Mouse (Mus musculus) liver, embryonic 14.5 days (tissue): Measurements from ENCODE around the gene Phex. TPM values are rescaled to one million over a fixed set of nuclear protein-coding genes. Genes with fewer than 3 reads are reported as not detected.

Experiments used
- ATAC-seq: fragments of 200-750 bp; cut with Nextera tagmentation; 2 replicates; pipeline ENCODE4 v1.8.0; 2017; ENCODE audit warnings: moderate number of reproducible peaks, mild to moderate bottlenecking, moderate library complexity; ENCODE audit not compliant: insufficient read depth
- DNase-seq, 3 experiments: peaks; one replicate each; pipeline ENCODE4 v3.0.0-alpha.2; 2012 to 2013; ENCODE audit warnings: low read depth in 3 of 3, low spot score in 3 of 3
- H3K27ac ChIP-seq: fragments of 300-500 bp; sonication (generic); 2 replicates; pipeline ENCODE4 v1.5.1; 2014; ENCODE audit warnings: moderate library complexity, mild to moderate bottlenecking, control low read depth, inconsistent platforms
- H3K27me3 ChIP-seq: fragments of 300-500 bp; sonication (generic); 2 replicates; pipeline ENCODE4 v1.6.1; 2014; ENCODE audit warnings: mild to moderate bottlenecking, low read length, moderate library complexity; ENCODE audit not compliant: control insufficient read depth, insufficient read depth
- H3K36me3 ChIP-seq: fragments of 300-500 bp; sonication (generic); replicated peaks from 2 replicates; pipeline ENCODE4 v1.6.1; 2014; ENCODE audit warnings: low read depth; ENCODE audit not compliant: control insufficient read depth, insufficient read depth
- H3K4me1 ChIP-seq, 2 experiments: fragments of 200-500 bp in 1 of 2; fragments of 300-500 bp in 1 of 2; sonication (generic) in 1 of 2; replicated peaks; 2 replicates each; pipeline ENCODE4 v1.6.1; 2012 to 2014; ENCODE audit warnings: antibody characterized with exemption in 1 of 2, inconsistent platforms in 1 of 2, low read length in 1 of 2; ENCODE audit not compliant: control insufficient read depth in 2 of 2, insufficient read depth in 2 of 2
- H3K4me2 ChIP-seq: fragments of 300-500 bp; sonication (generic); 2 replicates; pipeline ENCODE4 v1.6.1; 2014; ENCODE audit warnings: low read depth, mild to moderate bottlenecking, control low read depth, moderate library complexity
- H3K4me3 ChIP-seq, 2 experiments: fragments of 200-500 bp in 1 of 2; fragments of 300-500 bp in 1 of 2; sonication (generic) in 1 of 2; 2 replicates each; pipeline ENCODE4 v1.5.1; 2012 to 2014; ENCODE audit warnings: low read depth in 2 of 2, low read length in 2 of 2, mild to moderate bottlenecking in 2 of 2, control low read depth in 1 of 2, inconsistent platforms in 1 of 2, moderate library complexity in 1 of 2; ENCODE audit not compliant: insufficient read depth in 1 of 2
- H3K9ac ChIP-seq: fragments of 300-500 bp; sonication (generic); replicated peaks from 2 replicates; pipeline ENCODE4 v1.6.1; 2014; ENCODE audit warnings: mild to moderate bottlenecking, control low read depth, moderate library complexity
- H3K9me3 ChIP-seq: fragments of 300-500 bp; sonication (generic); 2 replicates; pipeline ENCODE4 v1.6.1; 2016; ENCODE audit warnings: low read length, mixed read lengths; ENCODE audit not compliant: control insufficient read depth
- CTCF ChIP-seq: IDR thresholded peaks from 2 replicates; pipeline ENCODE4 v1.5.1; 2016; ENCODE audit warnings: antibody characterized with exemption, low read depth, control low read depth
- EP300 ChIP-seq: IDR thresholded peaks from 2 replicates; pipeline ENCODE4 v1.6.1; 2016; ENCODE audit warnings: antibody characterized with exemption, low read depth
- WGBS: fragments of 180-500 bp; shearing (Covaris S2); extraction: QIAGEN DNeasy Blood & Tissue Kit; methylation state at CpG from one replicate; pipeline ENCODE4 v1.1.7; 2014; ENCODE audit not compliant: insufficient replicate concordance; 5-methylcytosine and 5-hydroxymethylcytosine counted together
- polyA plus RNA-seq, 2 experiments: library from polyadenylated mRNA; depleted of rRNA in 1 of 2; stranded (reverse) in 1 of 2; unstranded in 1 of 2; fragments of >200 nt; fragmentation: Nextera tagmentation in 1 of 2; extraction: Ambion mirVana in 1 of 2; gene quantifications; 2 replicates each; pipeline versions ENCODE4 v1.2.1 to v1.2.3; 2012 to 2014

The Phex gene
- polyA plus RNA-seq, 2 experiments: 0.01 TPM; not detected in 1

DNA sequence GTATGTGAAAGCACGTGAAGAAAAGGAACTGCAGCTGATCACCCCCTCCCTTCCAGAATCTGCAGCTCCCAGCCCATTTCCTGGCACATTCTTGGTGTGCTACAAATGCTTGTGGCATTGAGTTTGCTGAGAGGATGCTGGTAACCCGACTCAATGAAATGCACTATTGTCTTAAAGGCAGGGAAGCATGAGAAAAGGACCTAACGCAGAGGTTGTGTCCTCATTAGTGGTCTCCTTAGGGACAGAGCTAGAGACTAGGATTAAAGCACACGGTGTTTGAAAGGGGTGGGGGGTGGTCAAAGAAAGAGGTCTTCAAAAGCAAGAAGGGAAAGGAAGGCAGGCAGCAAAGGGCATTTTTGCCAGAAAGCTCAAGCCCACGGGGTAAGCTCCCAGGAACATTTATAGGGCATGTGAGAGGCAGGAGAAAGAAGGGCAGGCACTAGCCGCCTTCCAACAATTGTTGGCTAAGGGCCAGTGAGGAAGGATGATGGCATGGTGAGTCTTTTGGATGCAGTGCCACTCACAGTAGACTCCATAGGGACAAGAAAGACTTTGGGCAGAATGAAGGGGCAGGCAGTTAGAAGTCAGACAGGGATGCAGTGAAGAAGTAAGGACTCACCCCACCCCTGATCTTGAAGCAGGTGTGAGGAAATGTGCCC, 109.8 kb downstream of the Phex start:
- H3K4me1 ChIP-seq: no peaks in the 10 kb centered on the region
- no peak overlapping the region for H3K27ac ChIP-seq
- TF ChIP-seq EP300 (no peak), CTCF (no peak)
- no peak overlapping the region for H3K9ac ChIP-seq
- H3K27me3 ChIP-seq: no peaks in the 10 kb centered on the region
- H3K9me3 ChIP-seq: no peaks in the 10 kb centered on the region
- no peak overlapping the region for H3K4me2 ChIP-seq
- DNase-seq (no peak), ATAC-seq (no peak)
- H3K4me3 ChIP-seq: no peak overlapping the region
- 18% methylated on average over 6 of the region's 6 CpGs for WGBS
- H3K36me3 ChIP-seq: no peaks in the 10 kb centered on the region

DNA sequence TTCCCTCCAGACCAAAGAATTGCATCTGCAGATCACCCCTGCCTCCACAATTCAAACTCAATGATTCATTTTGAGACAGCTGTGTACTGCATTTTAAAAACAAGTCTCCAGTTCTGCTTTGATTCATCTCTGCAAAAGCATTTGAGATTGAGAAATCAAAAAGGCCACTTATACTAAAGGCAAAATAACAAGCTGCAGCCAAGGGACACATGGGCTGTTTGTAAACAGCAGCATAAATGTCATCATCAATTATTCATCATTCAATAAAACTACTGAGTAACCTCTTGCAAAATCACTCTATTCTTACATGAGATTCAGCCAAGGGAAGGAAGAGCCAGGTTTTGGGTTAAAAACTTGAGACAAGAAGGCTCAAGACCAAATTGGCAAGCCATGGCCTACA, 122.7 kb downstream of the Phex start:
- ATAC-seq (no peak), DNase-seq (no peak)
- no peak overlapping the region for H3K4me3 ChIP-seq
- TF ChIP-seq CTCF (no peak), EP300 (no peak)
- H3K4me1 ChIP-seq: no peaks in the 10 kb centered on the region
- no peak overlapping the region for H3K4me2 ChIP-seq
- no peak overlapping the region for H3K9ac ChIP-seq
- H3K9me3 ChIP-seq: no peaks in the 10 kb centered on the region
- H3K27ac ChIP-seq: no peak overlapping the region
- no peaks in the 10 kb centered on the region for H3K36me3 ChIP-seq
- H3K27me3 ChIP-seq: no peaks in the 10 kb centered on the region

DNA sequence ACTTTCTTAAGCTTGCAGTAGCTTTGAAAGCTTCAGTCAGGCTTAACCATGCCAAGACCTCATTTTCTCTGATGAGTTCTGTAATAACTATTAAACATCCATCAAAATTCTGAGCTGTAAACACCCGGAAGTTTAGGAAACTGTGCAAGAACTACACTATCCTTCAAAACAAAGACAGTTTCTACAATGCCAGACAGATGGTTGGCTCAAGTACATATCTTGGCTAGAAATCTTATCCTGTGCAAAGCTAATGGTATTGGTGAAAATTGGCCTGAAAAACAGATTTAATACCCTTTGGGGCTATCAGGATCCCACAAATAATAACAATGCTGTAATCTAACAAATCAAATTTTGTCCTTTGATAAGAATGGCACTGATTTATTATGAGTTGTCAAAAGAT, 138.5 kb downstream of the Phex start:
- no peak overlapping the region for H3K4me3 ChIP-seq
- no peak overlapping the region for H3K4me2 ChIP-seq
- H3K9me3 ChIP-seq: no peaks in the 10 kb centered on the region
- no peaks in the 10 kb centered on the region for H3K4me1 ChIP-seq
- no peaks in the 10 kb centered on the region for H3K36me3 ChIP-seq
- no peak overlapping the region for H3K9ac ChIP-seq
- TF ChIP-seq EP300 (no peak), CTCF (no peak)
- H3K27me3 ChIP-seq: no peaks in the 10 kb centered on the region
- ATAC-seq (no peak), DNase-seq (no peak)
- no peak overlapping the region for H3K27ac ChIP-seq
- 56% methylated on average over 1 of the region's 1 CpGs for WGBS

DNA sequence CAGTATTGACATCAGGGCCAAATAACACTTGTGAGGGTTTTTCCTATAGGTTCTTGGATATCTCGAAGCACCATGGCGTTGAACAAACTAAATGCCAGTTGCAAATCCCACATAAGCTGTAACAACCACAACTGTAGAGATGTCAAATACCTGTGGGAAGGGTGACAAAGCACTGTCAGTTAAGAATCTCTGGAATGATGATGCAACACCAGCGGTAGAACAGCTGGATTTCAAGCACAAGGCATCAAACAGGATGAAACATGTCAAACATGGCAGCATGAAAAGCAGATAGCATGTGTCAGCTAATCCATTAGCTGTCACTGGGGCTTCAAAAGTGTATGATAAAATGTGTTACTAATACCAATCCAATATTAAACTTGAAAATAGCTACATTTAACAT, 141.8 kb downstream of the Phex start:
- H3K4me3 ChIP-seq: no peak overlapping the region
- no peak overlapping the region for H3K9ac ChIP-seq
- WGBS: 55% methylated on average over 3 of the region's 3 CpGs
- ATAC-seq (no peak), DNase-seq (no peak)
- H3K27ac ChIP-seq: no peak overlapping the region
- H3K36me3 ChIP-seq: no peaks in the 10 kb centered on the region
- no peaks in the 10 kb centered on the region for H3K27me3 ChIP-seq
- H3K4me1 ChIP-seq: no peaks in the 10 kb centered on the region
- H3K9me3 ChIP-seq: no peaks in the 10 kb centered on the region
- no peak overlapping the region for H3K4me2 ChIP-seq
- no peak for TF ChIP-seq EP300

GRCm38 (mm10) chrX:157271609-157272008, 143.5 kb downstream of the Phex start:
- H3K9me3 ChIP-seq: no peaks in the 10 kb centered on the region
- no peaks in the 10 kb centered on the region for H3K27me3 ChIP-seq
- DNase-seq (no peak), ATAC-seq (no peak)
- no peak overlapping the region for H3K4me2 ChIP-seq
- no peak overlapping the region for H3K4me3 ChIP-seq
- no peak overlapping the region for H3K9ac ChIP-seq
- H3K36me3 ChIP-seq: no peaks in the 10 kb centered on the region
- no peak overlapping the region for H3K27ac ChIP-seq
- TF ChIP-seq CTCF (no peak), EP300 (no peak)
- WGBS: 42% methylated on average over 3 of the region's 3 CpGs
- no peaks in the 10 kb centered on the region for H3K4me1 ChIP-seq
